Mouse (Mus musculus) CH12F3 (cell line): ENCODE data around the gene Stxbp5l.
"Not testable (repeated sequence)": the region's sequence is repeated elsewhere in the genome, so short reads cannot be mapped to it uniquely, and the experiment has no call there.

Experiments used
- in situ Hi-C: fragments of 300-500 bp; cut with MboI; formaldehyde crosslinking; loops from 2 replicates; pipeline ENCODE4 v1.14.3; 2020; ENCODE audit warnings: low sequenced_read_pairs

The Stxbp5l gene

DNA sequence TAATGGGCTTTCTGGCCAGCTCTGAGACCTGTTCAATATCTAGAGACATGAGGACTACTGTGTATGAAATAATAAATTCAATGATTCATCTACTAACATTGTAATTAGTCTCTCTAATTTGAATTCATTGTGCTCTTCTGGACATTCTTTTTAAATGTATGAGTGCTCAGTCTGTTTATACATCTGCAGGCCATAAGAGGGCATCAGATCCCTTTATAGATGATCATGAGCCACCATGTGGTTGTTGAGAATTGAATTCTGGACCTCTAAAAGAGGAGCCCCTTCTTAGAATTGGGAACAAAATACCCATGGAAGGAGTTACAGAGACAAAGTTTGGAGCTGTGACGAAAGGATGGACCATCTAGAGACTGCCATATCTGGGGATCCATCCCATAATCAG is 92.2 kb downstream of the Stxbp5l start:
- in situ Hi-C loops, result no loop called here

DNA sequence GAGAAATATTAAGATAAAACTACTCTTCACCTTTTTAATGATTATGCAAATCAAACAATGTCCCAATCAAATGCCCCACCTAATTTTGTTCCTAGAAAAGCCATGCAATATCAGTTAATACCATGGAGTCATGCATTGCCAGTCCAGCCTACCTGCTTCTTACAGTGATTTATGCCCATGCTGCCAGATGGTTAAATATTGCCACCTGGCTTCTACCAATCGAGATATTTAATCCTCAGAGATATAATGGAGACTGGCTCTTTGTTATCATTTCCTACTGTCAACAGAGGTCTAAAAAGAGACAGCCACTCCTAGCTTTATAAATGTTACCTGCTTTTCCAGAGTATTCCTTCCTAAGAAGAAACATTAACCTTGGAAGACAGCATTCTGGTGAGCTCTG is 104.6 kb downstream of the Stxbp5l start:
- in situ Hi-C loops, result no loop called here

DNA sequence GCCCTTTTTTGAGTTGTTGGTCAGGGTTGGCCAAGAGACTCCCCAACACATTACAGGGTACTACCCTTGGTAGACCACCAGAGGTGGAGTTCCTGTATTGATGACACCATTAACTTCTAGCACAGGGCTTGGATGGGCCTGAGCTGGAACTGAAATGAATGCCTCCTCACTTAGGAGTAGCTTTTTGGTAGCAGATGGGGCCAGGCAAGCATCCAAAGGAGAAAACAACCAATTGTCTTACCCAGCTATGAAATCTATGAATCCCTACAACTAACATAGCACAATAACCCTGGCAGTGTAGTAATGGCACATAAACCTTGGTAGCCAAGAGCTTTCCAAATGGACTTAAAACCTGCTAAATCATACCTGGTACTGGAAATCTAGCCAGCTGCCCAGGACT is 111.1 kb downstream of the Stxbp5l start:
- in situ Hi-C loops, result no loop called here

DNA sequence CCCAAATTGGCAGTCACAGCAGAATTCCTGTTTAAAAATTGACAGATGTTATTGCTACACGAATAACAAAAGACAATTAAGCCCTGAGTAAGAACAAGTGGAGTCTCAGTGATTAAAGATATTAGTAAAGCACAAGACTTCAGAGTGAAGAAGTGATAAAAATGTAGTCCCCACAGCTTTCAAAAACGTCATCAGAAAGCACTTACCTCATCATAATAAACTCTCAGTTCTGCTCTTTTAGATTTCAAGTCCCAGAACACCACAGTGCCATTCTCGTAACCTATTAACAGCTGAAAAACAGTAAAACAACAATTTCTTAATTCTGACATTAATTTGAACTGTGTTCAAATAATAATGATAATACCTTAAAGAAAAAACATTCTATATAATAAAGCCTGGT is 123.1 kb downstream of the Stxbp5l start:
- in situ Hi-C loops, result no loop called here

DNA sequence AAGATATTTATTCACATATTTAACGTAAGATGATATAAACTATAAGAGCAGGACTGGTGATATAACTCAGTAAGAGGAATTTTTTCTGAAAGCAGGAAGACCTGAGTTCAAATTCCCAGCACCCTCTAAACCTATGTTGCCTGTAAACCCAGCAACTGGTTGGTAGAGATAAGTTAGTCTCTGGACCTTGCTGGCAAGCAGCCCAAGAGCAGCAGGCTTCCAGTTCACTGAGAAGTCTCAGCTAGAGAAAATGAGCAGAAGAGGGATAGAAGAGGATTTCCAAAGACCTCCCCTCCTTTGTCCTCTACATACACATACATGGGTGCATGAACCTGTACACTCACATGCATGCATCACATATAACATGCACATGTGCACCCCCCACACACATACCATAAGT is 165.6 kb downstream of the Stxbp5l start:
- in situ Hi-C loops, result no loop called here

DNA sequence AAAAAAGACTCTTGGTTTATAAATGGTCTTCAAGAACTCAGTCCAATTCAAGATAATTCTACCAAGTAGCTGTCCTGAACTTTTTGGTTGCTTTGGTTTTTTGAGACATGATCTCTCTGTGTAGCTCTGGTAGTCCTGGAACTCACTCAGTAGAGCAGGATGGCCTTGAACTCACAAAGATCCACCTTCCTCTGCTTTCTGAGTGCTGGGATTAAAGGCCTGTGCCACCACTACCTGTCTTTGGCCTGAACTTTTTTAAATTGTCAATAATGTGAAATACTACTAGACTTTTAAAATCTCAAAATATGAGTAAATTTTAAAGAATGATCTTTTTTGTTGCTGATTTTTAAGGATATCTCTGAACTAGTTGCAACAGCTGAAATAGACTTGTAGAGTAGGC is 176.0 kb downstream of the Stxbp5l start:
- in situ Hi-C loops, result no loop called here

DNA sequence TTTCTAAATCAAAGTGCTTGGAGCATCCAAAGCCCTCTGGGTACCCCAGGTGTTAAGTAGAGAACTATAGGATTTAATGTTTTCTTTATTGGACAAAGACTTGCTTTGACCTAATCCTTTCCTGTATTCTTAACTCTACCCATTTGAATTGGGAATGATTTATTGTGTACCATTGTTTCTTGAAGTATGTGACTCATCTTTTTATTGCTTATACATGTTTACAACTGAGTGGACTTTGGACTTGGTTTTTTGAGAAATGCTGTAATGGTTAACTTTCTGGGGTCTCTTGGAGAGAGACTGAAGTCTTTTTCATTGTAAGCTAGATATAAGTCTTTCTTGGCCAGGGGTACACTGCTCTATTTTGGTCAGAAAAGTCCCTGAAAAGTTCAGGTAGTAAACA is 190.6 kb downstream of the Stxbp5l start:
- in situ Hi-C loops, result no loop called here

DNA sequence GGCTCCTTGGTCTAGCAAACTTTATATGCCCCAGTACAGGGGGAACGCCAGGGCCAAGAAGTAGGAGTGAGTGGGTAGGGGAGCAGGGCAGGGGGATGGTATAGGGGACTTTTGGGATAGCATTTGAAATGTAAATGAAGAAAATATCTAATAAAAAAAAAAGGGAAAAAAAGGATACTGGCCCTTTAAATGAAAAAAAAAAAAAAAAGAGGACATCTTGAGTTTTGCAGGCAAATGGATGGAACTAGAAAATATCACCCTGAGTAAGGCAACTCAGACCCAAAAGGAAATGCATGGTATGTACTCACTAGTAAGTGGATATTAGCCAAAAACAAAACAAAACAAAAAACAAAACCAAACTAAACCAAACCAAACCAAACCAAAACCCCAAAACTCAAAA is 259.6 kb downstream of the Stxbp5l start:
- in situ Hi-C loops, result not testable (repeated sequence)

DNA sequence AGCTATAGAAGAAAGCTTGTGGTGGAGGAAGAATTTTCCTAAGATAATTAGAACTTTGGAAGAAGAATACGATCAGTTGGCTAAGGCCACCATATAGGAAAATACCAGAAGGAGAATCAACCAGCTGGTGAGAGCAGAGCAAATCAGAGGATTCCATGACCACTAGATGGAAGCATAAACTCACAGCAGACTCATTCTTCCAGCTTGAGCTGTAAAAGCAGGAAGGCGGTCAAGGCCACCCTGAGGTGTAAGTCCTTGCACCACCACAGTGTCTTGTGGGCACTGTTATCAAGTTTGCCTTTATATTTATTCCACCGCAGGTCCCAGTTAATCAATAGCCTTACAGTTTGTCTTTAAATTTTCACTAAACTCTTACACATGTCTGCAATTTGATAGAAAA is 275.5 kb downstream of the Stxbp5l start:
- in situ Hi-C loops, result no loop called here

DNA sequence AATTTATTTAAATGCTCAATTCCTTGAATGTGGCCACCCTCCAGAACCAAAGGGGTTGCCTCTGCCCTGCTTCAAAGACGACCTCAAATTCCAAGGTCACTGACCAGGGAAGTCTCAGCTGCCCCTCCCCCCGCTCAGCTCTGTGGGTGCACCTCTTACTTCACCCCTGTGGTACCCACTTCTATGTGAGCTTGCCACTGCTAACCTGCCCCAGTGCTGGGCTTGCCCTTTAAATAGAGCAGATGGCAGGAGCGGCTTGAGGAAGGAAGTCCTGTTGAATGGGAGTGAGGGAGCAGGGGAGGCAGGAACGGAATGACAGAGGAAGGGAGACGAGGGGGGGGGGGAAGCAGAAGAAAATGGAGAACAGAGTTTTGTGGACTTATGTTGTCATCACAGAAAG is 276.0 kb downstream of the Stxbp5l start:
- in situ Hi-C loops, result no loop called here

DNA sequence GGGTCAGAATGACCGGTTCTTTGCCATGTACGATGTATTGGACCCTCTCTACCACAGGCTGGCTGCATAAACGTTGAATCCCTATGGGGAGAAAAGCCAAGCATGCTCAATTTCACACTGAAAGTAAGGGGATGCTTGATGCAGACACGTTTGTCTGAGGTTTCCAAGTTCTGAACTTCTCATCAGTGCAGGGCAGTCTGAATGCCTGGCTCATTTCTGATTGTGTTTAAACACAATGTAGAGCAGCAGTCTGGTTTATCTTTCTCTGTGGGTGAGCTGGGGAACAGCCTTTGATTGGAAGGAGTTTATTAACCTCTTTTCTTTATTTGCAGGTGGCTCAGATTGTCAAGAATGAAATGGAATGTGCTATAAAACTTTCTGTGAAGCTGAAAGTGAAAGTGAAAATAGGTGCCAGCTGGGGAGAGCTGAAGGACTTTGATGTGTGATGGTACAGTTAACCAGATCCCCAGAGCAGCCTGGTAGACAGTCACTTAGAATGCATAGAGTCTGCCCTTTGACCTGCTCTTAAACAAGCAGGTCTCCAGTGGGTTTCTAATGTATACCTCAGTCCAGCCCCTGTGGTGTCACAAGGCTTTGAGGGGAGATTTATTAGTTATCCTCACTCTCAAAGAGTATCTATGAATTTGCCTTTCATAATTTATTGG is 290.5 kb downstream of the Stxbp5l start:
- in situ Hi-C loops, result no loop called here

DNA sequence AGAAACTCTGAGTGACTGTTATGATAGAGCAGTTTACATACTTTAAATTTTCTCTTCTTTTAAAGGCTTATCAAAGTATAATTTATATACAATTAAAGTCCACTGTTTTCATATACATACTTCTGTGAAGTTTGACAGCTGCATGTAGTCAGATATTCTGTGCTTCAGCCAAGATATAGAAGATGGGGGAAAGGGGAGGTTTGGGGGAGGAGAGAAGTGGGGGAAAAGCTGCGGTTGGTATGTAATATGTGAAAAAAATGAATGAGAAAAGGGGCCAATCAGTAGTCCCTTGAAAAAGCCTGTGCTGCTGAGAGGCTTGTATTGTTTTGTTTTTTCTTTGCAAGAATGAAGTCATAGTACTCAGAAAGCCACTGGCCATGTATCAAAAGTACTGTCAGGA is 295.1 kb downstream of the Stxbp5l start:
- in situ Hi-C loops, result no loop called here

DNA sequence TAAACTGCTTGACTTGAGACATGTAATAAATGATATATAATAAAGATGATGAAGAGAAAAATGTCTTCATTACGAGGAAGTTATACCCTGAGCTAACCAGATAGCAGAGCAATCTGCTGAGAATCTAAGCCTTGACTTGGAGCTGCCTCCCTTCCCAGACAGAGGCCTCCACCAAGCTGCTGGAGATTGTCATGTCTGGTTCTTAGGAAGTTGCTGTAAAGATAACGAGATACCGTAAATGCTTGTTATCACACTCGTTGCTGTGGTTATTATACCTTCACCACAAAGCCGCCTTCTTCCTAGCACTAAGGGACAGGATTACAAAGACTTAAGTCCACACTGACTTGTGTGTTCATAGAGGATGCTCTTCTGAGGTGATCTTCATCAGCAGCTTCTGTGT is 312.4 kb downstream of the Stxbp5l start:
- in situ Hi-C loops, result no loop called here
